Mouse (Mus musculus) olfactory bulb, adult 2 months (tissue): ENCODE measurements around the gene Unc5c.

Experiments used
- CTCF ChIP-seq: fragments of 200-500 bp; IDR thresholded peaks from 2 replicates; pipeline ENCODE4 v1.5.1; 2012; ENCODE audit warnings: low read depth, mild to moderate bottlenecking, low read length, moderate library complexity; ENCODE audit not compliant: insufficient read depth
- POLR2A ChIP-seq: fragments of 200-500 bp; IDR thresholded peaks from 2 replicates; pipeline ENCODE4 v1.6.1; 2012; ENCODE audit warnings: mild to moderate bottlenecking, low read depth, low read length, moderate library complexity; ENCODE audit not compliant: insufficient read depth

DNA sequence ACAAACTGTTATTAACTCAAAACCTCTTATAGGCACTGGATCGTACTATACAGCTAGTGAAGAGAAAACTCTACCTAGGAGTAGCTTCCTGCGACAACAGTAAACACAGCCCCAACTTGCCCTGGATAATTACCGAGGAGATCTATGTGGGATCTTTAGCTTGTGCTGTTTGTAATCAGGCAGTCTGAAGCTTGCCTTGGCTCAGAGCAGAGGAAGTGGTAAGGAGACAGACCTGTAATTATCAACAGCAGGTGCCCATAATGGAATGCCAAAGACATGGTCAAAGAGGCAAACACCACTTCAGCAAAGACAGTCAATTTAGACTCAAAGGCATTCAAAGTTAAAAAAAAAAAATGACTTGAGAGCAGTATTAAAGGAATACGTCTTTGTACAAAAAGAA, 17.4 kb downstream of the Unc5c start:
- TF ChIP-seq CTCF (no peak), POLR2A (no peak)
